Mouse (Mus musculus) thymus, postnatal 10 days (tissue): Measurements from ENCODE around the gene Gcnt2.
"Not testable (repeated sequence)": the region's sequence is repeated elsewhere in the genome, so short reads cannot be mapped to it uniquely, and the experiment has no call there.

Source experiments
- DNase-seq, 2 experiments: peaks; one replicate each; pipeline ENCODE4 v3.0.0; 2021; ENCODE audit warnings: low spot score in 2 of 2

Gcnt2 gene

GRCm38 (mm10) chr13:40874021-40874420 is 14.5 kb downstream of the Gcnt2 start:
- DNase-seq = no peak

- DNase-seq = no peak
These were observed 15.9 kb downstream of the Gcnt2 start for GRCm38 (mm10) chr13:40875415-40875814.

GRCm38 (mm10) chr13:40877589-40877988 is 18.0 kb downstream of the Gcnt2 start:
- no peak for DNase-seq

GRCm38 (mm10) chr13:40880557-40880956 is 21.0 kb downstream of the Gcnt2 start:
- DNase-seq = no peak

- DNase-seq = no peak
These were observed 23.1 kb downstream of the Gcnt2 start for GRCm38 (mm10) chr13:40882606-40883005.

- no peak for DNase-seq
These were observed 24.3 kb downstream of the Gcnt2 start for GRCm38 (mm10) chr13:40883903-40884302.

GRCm38 (mm10) chr13:40884878-40885277 is 25.3 kb downstream of the Gcnt2 start:
- DNase-seq = no peak

- DNase-seq = no peak
These were observed 26.5 kb downstream of the Gcnt2 start for GRCm38 (mm10) chr13:40885935-40886642.

GRCm38 (mm10) chr13:40886643-40887381 is 27.3 kb downstream of the Gcnt2 start:
- no peak for DNase-seq

GRCm38 (mm10) chr13:40890595-40890994 is 31.0 kb downstream of the Gcnt2 start:
- no peak for DNase-seq

- not testable (repeated sequence) for DNase-seq
These were observed 31.8 kb downstream of the Gcnt2 start for GRCm38 (mm10) chr13:40891369-40891768.

GRCm38 (mm10) chr13:40892043-40892442 is 32.5 kb downstream of the Gcnt2 start:
- no peak for DNase-seq

GRCm38 (mm10) chr13:40892547-40892946 is 33.0 kb downstream of the Gcnt2 start:
- DNase-seq = no peak

- no peak for DNase-seq
These were observed 34.0 kb downstream of the Gcnt2 start for GRCm38 (mm10) chr13:40893573-40893972.

- DNase-seq = not testable (repeated sequence)
These were observed 38.6 kb downstream of the Gcnt2 start for GRCm38 (mm10) chr13:40898049-40898690.

- no peak for DNase-seq
These were observed 39.1 kb downstream of the Gcnt2 start for GRCm38 (mm10) chr13:40898698-40899097.

- no peak for DNase-seq
These were observed 39.9 kb downstream of the Gcnt2 start for GRCm38 (mm10) chr13:40899349-40899993.

GRCm38 (mm10) chr13:40899994-40900970 is 40.7 kb downstream of the Gcnt2 start:
- no peak for DNase-seq

- DNase-seq = no peak
These were observed 41.7 kb downstream of the Gcnt2 start for GRCm38 (mm10) chr13:40901263-40901662.

GRCm38 (mm10) chr13:40901831-40902459 is 42.4 kb downstream of the Gcnt2 start:
- DNase-seq = no peak
